Mouse (Mus musculus) fibroblast of lung, adult 2 months (primary cell): ENCODE measurements around the gene Prkch.

Source experiments
- DNase-seq: peaks from one replicate; pipeline ENCODE4 v3.0.0-alpha.2; 2011; ENCODE audit warnings: low read depth

The Prkch gene

DNA sequence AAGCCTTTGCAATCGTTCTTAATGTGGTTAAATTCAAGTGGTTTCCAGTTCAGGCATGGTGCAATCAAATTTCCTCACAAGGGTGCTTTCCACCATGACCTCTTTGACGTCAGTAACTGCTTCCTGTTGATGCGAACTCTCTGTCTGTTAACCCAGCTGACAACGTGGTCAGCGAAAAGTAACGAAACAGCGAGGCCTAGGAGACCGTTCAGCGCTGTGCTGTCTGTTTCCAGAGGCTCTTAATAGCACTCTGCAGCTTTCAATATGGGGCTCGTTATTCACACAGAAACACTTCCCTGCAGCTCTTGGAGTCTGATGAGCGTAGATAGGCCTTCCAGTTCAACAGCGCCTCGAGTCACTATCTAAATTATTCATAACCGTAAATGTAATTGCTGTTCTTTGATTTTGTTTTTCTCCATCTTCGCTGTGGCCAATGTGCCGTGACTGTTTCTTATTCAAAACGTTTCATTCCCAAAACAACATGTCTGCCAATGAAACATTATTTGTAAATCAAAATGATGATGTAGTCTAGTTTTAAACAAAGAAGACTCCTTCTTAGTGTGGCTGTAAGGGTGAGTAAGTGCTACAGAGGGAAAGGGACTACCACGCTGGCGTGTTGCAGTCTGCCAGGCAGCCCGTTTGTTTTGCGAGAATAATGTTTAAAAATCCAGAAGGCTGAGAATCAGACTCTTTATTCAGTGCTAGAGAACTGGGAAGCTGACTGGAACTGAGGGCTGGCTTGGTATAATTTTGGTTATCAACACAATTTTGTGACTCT is 131.5 kb downstream of the Prkch start:
- DNase-seq, result no peak

DNA sequence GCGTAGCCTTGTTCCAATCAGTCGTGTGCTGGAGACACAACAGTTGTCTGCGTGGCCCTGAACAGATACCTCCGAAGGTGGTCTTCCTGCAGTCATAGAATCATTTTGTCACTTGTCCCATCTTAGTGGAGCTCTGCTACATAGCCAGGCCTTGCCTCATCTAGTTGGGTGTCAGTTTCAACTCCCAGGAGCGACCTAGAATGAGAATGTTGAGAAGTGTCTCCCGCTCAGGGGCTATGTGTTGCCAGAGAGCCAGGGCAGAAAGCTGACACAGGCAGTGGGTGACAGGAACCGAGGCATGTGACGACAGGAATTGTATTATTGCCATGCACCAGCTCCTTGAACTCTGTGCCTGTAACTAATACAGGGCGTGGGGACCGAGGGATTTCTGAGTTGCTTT is 133.4 kb downstream of the Prkch start:
- no peak for DNase-seq

DNA sequence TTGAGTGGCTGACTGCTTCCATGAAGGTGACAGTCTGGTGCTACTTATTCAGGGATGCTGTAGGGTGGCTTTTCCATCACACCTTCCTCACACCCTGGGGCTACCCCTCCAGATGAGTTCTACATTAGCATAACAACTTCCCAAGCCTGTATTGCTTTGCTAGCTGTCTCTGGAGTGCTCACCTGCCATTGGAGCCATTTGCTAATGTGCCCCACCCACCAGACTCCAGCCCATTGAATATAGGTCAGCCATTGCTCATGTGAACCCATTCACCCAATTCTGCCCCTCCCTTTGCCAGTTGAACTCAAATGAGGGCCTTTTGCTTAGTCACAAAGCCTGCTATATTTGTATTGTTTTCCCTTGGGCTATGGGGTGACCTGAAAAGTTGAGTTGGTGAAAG is 135.2 kb downstream of the Prkch start:
- DNase-seq, result no peak

DNA sequence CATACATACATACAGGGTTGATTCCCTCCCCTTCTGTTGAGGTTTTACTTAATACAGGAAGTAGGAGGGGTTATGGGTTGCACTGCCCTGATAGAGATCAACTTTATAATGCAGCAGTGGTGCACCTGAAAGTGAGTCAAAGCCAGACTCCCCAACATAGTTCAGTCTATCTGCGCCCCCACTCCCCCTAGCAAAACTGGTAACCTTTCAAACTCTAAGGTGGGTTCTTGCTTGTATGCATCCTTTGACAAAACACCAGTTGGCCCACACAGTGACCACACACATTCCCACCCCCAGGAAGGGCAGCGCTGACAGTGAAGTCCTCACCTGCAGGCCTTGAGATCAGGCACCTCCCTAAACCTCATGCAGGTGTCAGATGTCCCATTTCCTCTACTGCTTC is 135.9 kb downstream of the Prkch start:
- no peak for DNase-seq

DNA sequence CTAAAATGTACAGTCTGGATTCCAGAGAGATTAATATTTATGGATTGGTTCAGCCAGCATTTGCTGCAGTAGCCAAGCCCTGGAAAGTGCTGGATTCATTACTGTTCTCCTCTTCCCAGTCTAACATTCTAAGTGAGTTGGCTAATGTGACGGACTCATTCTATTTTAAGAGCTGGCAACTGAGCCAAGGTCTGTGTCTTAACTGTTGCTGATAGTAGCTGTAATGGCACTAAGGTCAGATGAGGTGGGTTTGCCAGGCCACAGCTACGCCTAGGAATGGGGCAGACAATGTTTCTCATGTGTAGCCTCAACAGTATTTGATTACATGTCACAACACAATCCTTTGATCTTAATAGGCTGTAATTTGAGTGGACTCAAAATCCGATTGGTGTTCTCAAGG is 137.5 kb downstream of the Prkch start:
- no peak for DNase-seq

DNA sequence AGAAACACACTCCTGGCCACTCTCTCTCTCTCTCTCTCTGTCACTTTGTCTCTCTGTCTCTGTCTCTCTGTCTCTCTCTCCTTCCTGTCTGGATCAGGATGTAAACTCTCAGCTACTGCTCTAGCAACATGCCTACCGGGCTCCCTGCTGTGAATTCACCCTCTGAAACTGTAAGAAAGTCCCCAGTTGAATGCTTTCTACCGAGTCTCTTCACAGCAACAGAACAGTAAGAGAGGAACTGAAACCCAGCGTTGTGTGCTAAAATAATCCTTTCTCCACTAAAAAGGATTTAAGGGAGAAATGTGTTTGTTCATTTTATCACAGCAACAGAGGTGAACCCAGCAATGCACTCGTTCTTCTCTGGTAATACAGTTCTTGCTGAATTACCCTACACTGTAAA is 138.5 kb downstream of the Prkch start:
- DNase-seq, result no peak

DNA sequence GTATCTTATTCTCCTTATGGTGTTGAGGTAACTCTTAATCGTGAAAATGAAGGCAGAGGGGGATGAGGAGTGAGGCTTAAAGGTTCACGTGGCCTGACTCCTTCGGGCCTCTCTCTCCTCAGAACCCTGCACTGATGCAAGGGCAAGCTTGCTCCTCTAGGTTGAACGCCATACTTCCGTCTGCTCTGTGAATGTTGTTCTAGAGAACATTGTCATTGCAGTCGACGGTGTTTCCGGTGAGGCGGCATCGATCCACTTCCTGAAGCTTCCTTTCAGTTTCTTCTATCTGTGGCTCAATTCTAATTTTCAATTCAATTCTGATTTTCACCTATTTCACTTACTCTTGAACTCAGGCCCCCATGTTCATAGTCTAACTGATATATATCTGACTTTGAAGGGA is 139.3 kb downstream of the Prkch start:
- DNase-seq, result no peak

DNA sequence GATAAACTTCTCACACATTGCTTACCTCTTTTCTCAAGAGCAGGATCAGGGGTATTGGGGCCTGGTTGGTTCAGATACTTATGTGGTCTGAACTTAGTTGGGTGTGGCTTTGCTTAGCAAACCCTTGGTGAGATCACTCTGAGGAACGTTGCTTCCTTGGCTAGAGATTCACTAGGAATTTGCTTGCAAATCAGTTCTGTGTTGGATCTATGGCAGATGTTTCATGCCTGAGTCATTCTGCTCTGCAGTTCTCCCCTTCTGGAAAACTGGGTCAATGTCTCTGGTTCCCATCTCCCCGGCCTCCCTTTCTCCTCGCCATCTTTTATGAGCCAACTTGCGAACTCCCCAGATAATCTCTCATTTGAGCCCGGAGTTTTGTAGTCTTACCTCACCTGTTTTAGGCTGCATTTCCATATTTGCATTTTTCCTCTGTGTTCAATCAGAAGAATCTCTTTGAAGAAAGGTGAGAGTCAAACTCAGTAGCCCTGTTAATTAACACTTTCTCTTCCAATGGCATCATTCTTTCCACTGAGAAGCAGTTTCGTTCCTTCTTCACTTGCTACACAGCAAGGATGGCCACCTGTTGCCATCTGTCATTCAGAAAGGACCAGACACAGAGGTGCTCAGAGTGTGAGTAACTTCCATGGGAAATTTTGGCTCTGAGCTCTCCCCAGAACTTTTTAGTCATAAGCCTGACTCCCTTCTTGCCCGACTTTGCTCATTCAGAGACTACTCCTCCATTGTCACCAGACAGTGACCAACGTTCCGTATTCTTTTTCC is 141.4 kb downstream of the Prkch start:
- no peak for DNase-seq

DNA sequence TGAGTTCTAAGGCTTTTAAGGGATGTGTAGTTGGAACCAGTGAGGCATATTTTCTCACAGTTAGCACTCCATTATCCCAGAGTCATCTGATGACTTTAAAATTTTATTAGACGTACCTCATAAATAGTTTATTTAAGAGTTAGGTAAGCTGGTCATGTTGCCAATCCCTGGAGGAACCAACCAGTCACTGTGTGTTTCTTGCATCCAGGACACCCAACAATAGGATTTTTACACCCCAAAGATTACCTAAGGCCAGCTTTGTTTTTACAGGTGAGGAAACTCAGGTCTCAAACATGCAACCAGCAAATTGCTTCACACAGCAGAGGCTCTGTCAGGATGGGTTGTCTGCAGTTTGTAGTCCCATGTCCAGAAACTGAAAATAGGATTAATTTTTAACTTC is 142.4 kb downstream of the Prkch start:
- DNase-seq, result no peak

DNA sequence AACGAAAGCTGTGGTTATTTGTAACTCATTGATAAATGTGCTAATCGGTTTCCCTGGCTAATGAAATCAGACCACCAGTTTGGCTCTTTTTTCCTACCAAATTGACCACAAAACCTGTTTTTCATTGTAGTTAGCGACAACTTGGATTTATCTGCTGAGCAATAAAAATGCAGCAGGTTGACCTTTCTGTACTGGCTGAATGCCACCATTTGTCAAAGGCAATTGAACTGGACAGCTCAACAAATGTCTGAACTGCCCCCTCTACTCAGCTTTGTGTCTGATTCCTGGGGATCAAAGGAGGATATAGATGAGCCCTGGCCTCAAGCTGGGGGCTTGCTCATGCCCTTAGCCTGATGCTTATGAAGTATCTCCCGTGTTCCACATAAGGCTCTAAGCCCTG is 146.0 kb downstream of the Prkch start:
- no peak for DNase-seq

DNA sequence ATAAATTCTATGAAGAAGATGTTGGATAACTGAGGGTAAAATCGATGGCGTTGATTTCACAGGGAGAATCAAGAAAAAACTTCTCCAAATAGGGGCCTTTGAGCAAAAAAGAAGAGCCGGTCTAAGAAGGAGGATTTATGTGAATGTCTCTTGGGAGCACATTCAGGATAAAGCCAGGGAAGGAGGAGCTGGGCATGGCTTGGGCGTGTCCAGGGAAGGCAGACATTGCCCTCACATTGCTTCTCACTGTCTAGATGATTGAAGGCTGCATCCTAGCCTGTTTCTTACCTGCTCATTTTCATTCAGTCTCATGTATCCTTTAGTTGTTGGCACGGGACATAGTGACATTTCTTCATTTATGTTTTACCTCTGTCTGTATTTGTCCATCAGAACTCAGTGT is 146.5 kb downstream of the Prkch start:
- DNase-seq, result no peak

DNA sequence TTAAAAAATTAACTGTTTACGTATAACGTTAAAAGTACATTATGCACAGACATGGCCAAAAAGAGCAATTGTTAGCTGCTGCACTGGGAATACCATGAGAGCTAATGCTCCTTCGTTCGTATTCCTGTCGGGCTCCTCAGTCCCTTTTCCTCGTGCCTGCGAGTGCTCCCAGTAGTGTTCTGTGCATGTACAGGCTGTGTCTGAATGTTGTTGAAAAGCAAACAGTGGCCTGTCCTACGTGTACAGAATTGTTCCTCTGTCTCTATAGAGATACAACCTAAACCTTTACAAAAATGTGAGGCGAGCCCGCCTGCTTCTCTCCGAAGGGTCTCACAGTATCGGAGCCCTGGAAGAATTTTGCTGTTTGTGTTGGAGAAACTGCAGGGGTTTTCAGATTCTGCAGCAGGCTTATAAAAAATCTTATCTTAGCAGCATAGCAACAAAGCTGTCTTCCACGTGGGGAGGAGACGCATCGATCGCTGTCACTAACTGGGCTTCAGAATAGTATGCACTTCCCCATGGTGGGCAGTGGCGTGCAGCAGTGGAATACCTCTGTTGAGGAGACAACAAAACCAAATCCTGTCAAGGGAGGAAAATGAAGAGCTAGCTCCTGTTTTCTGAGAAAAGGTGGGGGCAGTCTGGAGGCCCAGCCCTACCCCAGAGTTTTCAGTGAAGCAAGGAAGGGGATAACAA is 147.4 kb downstream of the Prkch start:
- DNase-seq, result no peak

DNA sequence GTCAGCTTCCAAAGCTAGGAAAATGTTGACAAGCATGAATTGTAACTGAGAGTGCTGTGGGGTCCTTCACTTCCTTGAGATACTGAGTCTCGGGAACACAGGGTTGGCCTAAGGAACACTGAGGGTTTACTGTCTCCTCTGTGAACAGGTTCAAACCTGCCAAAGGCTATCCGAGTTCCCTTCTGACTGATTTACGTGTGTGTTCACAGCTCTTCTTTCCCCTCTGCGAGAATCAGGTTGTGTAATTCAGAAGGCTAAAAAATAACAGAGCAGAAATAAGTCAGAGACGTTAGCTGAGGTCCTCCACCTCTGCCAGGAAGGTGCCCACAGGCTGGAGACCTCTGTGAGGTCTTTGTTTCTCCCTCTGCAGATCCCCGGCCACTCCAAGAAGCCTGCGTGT is 148.3 kb downstream of the Prkch start:
- DNase-seq, result no peak

DNA sequence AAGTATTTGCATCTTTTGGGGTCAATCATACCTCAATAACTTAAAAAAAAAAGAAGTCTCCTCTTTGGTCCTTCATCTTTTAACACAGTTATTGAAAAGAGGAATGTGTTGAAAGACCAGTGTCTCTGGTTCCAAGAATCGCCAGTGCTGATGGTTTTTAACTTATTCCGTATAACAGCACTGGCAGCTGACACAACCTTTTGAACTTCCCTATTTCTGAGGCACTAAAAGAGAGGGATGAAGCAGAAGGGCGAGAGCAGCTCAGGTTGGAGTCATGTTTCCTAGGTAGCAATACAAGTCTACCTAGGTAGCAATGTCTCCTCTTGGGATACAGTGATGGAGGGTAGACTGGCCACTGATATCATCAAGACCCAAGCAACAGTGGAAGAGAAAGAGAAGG is 152.3 kb downstream of the Prkch start:
- DNase-seq, result no peak

DNA sequence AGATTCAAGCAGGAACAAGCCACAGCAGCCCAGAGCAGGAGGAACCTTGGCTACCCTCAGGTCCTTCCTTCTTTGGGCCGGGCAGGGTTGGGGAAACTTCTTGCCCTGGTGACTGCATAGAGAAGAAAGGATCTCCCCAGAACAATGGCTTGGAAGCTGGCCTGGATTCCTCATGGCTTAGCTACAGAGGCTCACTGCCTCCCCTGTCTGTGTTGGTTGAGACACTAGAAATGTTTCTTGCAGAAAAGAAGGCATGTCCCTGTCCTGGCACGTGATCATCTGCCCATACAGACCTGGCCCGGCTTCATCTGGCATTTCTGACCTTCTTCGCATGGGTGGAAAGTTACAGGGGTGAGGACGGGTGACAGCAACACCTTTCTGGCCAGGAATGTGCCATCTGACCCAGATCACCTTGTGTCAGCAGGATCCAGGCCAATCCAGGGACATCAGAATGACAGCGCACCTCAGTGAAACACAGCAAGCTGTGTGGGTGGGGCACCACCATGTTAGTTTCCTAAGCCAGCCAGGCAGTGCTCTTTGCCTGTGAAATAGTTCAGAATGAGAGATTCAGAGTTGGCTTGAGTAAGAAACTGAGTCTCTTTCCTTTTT is 155.1 kb downstream of the Prkch start:
- DNase-seq, result no peak

DNA sequence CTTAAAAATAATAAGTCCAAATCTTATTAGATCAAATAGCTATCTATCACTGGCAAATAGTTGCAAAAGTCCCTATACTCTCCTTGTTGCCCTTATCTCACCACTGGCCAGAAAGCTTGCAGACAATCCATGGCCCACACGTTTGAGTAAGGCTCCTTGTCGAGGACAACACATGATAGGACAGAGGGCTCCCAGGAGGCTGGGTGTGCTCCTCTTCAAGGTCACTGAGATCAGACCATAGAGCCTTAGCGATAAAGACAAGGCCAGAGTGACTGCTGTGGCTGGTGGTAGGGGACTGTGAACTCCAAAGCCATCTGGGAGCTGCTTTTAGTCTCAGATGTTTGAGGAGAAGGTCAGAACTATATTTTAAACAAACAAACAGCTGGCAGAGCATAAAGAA is 158.0 kb downstream of the Prkch start:
- DNase-seq, result no peak

DNA sequence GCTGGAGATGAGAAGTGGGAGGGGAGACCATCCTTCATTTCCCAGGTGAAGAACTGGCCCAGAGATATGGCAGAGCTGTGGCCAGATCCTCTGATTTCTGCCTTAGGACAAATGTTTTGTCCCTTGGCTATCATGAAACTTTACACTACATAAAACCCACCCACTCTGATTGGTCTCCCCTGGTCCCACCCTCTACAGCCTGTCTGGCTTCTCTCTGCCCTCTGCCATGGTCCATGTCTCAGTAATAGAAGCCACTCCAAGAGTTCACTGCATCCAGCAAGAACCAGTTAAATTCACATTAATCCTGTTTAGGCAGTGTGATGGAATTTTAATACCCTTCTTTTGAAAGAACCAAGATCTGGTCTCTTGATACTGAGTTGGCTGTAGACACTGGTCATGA is 158.5 kb downstream of the Prkch start:
- no peak for DNase-seq

DNA sequence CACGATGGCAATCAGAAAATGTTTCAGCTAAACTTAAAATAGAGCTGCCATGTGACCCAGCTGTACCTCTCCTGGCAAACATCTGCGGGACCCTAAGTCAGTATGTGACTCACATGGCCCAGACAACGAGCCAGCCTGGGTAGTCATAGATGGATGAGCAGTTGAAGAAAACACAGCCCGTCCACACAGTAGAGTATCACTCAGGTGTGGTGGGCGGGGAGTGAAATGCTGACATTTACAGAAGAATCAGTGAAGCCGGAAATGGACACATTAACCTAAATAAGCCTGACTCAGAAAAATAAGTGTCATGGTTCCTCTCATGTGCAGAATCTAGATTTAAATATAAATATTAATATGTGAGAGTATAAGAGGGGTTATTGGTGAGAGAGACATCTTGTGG is 161.5 kb downstream of the Prkch start:
- DNase-seq, result no peak

DNA sequence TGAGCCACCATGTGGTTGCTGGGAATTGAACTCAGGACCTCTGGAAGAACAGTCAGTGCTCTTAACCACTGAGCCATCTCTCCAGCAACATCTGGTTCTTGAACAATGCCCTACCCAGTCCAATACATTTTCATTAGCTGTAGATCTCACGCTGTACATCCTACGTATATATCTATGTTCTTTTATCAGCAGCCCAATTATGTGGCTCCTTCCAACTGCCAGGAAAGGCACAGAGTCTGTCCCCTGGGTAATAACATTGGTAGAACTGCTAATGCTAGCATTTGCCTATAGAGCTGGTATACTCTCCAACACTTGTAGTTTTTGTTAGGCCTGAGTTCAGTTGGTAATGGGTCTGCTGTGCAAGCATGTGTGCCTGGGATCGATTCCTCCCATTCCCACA is 163.8 kb downstream of the Prkch start:
- DNase-seq, result no peak

DNA sequence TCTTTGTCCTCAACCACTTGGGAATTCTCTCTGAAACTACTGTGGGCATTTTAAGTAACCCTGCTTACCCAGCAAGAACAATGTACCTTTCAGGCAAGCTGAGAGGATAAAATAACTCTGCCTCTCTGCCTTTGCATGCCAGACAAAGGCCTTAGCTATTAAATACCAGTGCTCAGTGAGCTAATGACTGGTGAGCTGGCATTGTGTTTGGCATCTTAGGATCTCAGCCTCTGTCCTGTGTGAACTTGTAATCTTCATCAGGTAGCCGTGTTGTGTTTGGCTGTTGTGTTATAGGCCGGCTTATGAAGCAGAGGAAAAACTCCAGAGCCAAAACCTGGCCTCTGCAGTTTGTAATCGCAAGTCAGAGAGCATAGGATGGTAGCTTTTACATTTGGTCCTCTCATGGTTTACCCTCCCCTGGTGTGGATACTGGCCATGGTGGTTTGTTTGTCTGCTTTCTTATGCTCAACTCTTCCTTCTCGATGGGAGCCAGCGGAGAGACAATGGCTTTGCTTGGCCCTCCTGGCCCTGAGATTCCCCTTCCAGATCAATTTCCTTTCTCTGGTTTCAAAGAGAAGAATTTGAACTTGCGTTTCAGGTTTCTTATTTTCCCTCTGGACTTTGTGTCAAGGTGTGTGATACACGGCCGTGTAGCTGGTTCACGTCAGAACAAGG is 170.0 kb downstream of the Prkch start:
- no peak for DNase-seq

DNA sequence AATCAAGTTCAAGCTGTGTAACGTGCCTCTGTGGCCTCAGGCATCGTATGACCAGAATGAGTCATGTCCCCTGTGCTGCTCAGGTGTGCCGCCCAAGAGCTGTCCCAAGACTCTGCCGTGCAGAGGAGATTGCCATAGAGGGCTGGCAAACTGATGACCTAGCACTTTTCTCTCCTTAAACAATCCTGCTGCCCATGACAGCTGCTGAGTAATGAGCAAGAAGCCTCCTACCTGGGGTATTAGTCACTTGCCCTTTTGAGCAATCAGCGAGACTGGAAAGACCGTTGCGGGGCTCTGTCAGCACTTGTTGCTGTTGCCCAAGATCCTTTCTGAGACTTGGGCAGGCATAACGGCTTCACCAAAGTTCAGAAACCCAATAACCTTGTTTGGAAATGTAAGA is 171.1 kb downstream of the Prkch start:
- DNase-seq, result peak; percentile 71

DNA sequence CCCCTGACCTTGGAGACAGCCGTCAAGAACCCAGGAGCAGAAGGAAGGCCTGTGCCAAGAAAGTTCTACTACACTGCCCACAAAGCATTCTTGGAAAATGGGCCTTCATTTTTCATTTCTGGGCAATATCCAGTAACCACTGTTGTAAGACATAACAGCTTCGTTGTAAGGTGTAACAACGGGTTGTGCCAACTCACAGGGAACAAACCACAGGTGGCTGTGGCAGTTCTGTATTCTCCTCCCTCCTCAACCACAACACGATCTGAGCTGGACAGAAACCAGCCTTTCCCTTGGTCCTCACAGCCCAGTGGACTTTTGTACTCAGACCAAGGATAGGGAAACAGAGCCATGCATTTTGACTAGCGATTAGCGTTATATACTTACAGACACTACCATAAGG is 171.9 kb downstream of the Prkch start:
- no peak for DNase-seq
